Mouse (Mus musculus): ENCODE measurements around the gene Hdac11.

DNA sequence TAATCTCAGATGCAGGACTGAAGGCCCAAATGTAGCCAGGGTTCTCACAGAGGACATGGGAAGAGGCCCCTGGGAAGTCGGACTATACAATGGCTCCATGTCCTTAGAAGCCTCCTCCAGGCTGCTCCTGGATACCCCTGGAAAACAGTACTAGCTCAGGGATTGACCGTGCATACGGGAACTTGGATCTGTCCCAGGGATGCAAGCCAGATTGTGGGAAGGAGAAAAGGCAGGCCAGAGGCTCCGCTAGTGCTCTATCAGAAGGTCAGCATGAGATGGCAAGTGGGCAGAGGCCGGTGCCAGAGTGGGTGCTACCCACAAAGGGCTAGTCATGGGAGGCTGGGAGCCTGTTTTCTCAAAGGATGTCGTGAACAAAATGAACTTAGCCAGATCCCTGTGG, 30.5 kb downstream of the Hdac11 start:
- TF ChIP-seq EP300 (IDR thresholded peaks at IDR 0.05; ENCODE audit: insufficient read depth, low read depth, low read length) (no peak), CTCF (IDR thresholded peaks at IDR 0.05; ENCODE audit: low read depth, low read length) (no peak), POLR2A (IDR thresholded peaks at IDR 0.05; ENCODE audit: insufficient read depth, low read length) (no peak)
